Mouse (Mus musculus) embryonic stem cell, embryonic (primary cell): ENCODE measurements around the gene Tmprss11g.

Source experiments
- CTCF ChIA-PET, 4 experiments: fragments of 300-600 bp in 2 of 4; fragments of 350-600 bp in 2 of 4; sonication (Branson Sonifier 250); formaldehyde crosslinking; loops; one replicate each; lab custom pipeline; 2022; ENCODE audit warnings: inconsistent platforms in 2 of 4; lab: Charles Lee
- POLR2A ChIA-PET, 4 experiments: fragments of 300-600 bp in 2 of 4; fragments of 350-600 bp in 2 of 4; sonication (Branson Sonifier 250); formaldehyde crosslinking; loops; one replicate each; lab custom pipeline; 2022; ENCODE audit warnings: antibody characterized with exemption in 4 of 4, inconsistent platforms in 1 of 4; lab: Charles Lee

Gene Tmprss11g

DNA sequence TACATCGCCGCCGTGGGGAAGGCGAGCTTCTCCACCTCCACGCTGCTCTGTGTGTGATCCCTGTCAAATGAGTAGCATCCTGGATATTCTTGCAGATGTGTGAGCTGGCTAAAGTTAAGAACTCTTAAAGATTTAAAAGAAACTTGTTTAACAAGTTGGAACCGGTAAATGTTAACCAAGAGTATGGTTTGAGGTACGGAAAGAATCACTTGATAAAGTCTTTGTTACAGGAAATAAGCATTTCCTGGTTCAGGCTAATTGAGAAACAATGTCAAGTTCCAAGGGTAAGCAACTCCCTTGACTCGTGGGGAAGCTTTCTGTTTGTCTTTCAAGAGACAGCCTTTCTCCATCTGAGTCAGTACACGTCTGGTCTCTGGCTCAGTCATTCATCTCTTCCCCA lies at the start of gene Tmprss11g:
TSS of gene Tmprss11g (minus strand) at position 101 of the 400 bp plus-strand sequence.
- ChIA-PET CTCF (no interaction called here), POLR2A (no interaction called here)

DNA sequence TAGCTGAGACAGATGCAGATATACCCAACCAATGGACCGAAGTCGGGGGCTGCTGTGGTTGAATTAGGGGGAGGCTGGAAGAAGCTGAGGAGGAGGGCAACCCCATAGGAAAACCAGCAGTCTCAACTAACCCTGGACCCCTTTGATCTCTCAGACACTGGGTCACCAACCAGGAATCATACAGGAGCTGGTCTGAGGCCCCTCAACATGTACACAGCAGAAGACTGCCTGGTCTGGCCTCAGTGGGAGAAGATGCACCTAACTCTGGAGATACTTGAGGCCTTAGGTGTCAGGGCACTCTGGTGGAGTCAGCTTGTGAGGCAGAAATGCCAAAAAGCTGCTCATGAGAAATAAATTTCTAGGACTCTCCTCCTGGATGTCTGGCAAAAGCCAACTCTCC lies 28.3 kb upstream of the Tmprss11g start:
- POLR2A ChIA-PET, result no interaction called here
- CTCF ChIA-PET, result interaction anchor here in 1 of 4 experiments (0.6 kb wide), 1 partner anchor 205 kb away, joined by 5 read pairs; no protein-coding TSS in a partner anchor

DNA sequence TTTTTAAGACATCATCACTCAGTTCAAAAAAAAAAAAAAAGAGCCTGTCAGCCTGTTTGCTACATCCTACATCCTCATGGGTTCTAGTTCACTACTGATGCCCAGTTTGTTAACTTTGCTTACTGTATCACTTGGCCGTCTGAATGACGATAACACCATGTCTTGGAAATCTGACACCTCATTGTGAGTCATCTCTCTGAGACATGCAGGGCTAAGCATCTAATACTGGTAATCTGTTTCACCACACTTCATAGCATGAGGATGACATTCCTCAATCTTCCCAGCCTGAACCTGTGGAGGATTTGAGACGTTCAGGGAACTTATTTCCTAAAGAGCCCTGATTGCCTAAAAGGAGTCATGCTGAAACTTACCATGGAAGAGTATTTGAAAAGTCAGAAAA lies 22.2 kb upstream of the Tmprss11g start:
- CTCF ChIA-PET, result no interaction called here
- POLR2A ChIA-PET, result no interaction called here

DNA sequence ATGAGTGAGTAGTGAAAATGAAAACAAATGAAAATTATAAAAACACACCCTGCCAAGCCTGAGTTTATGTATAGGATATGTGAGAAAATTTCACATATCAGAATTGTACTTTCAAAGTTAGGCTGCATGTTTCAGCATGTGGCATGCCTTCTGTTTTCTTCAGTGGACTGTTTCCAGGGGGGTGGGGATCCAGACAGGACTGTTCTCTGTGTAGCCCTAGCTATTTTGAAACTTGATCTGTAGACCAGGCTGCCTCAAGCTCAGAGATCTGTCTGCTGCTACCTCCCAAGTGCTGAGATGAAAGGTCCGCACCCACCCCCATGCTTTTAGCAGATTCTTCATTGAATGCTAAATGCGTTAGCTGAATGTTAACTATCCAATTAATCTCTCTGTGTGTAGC lies 10.3 kb upstream of the Tmprss11g start:
- CTCF ChIA-PET, result no interaction called here
- POLR2A ChIA-PET, result no interaction called here

DNA sequence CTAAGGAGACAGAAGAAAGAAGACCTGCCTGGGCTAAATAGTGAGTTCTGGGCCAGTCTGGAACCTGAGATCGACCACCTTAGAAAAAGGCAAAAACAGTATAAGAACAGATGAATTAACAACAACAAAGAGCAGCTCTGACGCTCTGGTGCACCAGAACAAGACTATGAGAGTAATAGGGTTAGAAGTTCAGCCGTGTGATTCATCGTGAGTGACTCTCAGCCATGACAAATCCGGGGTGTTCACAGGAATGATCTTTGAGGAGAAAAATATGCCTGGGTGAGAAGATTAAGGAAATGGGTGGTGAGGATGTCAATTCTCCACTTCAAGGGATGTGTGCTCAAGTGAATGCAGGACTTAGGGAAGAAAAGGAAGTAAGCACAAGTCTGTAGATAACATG lies 6.9 kb downstream of the Tmprss11g start:
- ChIA-PET POLR2A (no interaction called here), CTCF (interaction anchor here in 1 of 4 experiments (0.5 kb wide), 1 partner anchor 243 kb away, joined by 12 read pairs; no protein-coding TSS in a partner anchor)

DNA sequence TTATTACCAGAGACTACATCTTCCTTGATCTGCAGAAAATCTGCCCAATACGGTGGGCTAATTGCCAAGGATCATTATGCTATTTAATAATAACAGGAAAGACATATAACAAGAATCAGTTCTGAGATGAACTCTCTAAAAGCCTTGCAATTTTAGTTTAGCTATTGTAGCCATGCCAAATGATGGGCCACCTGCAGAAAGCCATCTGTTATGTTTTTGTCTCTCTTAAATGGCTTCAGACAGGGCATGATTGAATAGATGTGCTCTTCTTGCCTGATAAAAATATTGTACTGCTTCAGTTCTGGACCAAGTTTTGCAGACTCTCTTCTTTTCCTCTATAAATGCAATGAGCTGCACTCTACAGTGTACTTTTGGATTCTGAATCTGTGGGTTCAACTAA lies 24.9 kb downstream of the Tmprss11g start:
- POLR2A ChIA-PET, result no interaction called here
- CTCF ChIA-PET, result no interaction called here

DNA sequence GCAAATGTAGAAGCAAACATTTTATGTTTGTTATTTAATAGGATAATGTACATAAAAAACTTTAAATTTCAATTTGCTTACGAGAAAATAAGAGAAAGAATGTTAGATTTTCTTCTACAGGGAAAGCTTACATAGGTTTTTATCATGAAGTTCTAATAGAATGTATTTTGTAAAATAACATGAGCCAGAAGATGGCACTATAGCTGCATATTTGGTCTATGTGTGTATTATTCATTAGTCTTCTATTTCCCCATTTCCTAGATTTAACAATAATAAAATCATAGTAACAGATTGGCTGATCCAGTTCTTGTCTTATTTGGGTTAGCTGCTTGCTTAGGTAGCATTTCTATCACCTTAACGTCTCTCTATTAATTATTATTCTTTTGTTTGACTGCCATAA lies 35.8 kb downstream of the Tmprss11g start:
- ChIA-PET POLR2A (no interaction called here), CTCF (interaction anchor here in 1 of 4 experiments (0.6 to 0.7 kb wide), 2 partner anchors 51 to 127 kb away, joined by 3 to 4 read pairs; no protein-coding TSS in a partner anchor)

DNA sequence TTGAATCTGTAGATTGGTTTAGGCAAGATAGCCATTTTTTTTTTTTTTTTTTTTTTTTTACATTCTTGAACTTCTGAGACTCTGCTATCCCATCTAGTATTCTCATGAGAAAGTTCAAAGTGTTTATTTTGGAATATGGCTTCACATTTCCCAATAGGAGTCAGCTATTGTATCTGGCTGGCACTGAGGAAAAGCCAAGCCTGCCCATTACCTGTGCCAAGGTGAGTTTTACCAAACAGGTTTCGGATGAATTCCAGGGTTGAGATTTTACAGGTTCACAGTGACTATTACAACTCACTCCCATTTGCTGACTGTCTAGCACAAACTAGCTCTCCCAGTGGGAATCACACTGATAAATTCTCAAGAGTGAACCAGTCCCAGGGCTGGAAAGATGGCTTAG lies 36.4 kb downstream of the Tmprss11g start:
- ChIA-PET POLR2A (no interaction called here), CTCF (interaction anchor here in 2 of 4 experiments (0.6 to 0.7 kb wide), 3 partner anchors 20 to 126 kb away, joined by 3 to 5 read pairs (median 4); no protein-coding TSS in a partner anchor)

DNA sequence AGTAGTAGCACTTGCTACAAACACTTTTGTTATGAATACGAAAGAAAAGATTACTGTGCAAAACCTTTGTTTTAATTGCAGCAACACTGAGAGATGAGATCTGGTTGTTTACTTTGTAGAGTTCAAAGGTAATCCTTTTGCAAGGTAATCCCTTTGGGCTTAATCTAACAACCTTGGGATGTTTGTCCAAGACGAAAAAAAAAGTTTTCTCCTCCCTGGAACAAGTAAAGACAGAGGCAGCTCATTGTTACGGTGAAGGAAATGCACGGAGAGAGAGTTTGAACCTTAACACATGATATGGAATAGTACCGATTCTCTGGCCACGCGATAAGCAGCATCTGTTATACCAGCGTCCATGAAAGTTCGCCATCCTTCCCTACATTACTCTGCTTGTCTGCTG lies 44.5 kb downstream of the Tmprss11g start:
- CTCF ChIA-PET, result no interaction called here
- POLR2A ChIA-PET, result no interaction called here

DNA sequence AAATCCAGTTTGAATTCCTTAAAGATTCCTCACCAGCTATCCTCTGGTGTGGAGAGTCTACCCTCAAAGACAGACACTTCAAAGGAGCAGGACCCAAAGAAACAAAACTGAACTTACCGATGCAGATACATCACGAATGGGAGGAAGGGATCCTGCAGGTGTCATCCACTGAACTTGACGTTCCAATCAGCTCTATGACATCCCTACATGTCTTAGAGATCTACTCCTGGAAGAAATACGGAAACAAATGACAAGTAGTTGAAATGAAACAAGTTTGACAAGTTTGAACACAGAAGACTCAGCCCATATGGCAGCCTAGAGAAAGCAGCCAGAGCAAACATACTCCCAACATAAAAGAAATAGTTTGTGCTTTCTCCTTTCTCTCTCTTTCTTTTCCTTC lies 49.5 kb downstream of the Tmprss11g start, which contains the start of gene Tmprss11a:
TSS of gene Tmprss11a (minus strand) at position 101 of the 400 bp plus-strand sequence.
- CTCF ChIA-PET, result no interaction called here
- POLR2A ChIA-PET, result no interaction called here

DNA sequence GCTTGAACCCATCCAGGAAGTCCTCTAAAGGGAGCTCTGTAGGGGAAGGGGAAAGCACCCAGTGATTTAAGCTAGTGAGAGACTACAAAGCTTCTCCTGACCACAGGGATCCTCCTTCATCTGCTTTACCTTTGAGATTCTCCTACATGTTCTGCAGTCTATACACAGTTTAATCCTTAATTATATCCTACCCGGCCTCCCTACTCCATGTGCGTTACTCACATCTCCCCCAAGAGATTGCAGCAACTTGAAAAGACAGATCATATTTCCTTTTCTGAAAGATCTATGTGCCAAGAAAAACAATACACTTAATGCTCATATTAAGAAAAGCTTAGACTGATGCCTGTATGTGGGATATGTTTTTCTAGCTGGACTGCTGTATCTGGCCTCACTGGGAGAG lies 79.1 kb downstream of the Tmprss11g start:
- CTCF ChIA-PET, result no interaction called here
- POLR2A ChIA-PET, result no interaction called here

DNA sequence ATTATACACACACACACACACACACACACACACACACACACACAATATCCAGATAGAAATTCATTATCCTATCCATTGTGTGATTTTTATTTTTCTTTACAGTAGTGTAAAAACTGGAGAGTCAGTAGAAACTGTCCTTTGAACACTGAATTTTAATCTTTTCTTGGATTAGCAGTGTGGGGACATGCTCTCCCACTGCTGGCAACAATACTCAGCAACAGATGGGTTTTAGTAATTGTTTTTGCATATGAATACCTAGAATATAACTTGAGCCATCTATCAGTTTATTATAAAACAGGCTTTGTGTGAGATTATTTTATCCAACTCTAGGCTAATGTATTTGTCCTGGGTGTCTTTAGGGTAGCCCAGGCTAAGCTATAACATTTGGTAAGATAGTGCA lies 79.9 kb downstream of the Tmprss11g start:
- CTCF ChIA-PET, result no interaction called here
- POLR2A ChIA-PET, result no interaction called here
